ENCODE assay signal across 8 mouse cellular contexts in the genomic region with DNA sequence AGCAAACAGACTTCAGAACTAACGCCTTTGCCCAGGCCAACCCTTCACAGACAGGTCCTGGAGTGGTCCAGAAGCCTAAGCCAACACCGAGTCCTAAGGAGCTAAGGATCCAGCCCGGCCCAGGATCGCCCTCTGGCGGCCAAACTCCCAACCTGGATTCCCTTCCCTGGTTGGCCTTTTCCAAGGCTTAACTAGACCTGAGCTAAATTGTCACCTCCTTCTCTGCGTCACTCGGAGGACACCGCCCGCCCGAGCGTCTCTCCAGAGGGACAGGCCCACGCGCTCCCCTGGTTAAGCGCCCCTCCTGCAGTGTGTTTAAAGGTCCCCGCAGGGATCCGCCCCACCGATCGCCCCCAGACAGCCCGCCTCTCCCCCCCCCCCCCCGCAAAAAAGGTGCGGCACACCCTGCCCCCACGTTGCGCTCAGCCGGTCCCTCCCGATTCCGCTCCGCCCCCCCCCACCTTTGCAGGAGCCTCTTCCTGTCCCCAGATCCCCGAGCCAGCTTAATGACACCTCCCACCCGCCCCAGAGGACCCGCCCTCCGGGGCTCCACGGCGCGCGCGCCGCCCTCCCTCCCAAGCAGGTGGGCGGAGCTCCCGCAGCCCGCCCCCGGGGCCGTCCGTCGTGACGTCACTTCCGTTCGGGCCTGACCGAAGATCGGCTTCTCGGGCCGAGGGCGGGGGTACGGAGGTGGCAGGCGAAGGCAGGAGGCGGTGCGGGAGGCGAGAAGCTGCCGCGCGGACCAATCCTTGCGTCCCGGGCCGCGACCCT. TPM values are rescaled to one million over a fixed set of nuclear protein-coding genes. Genes with fewer than 3 reads are reported as not detected.
DNase-seq lines count a peak whose midpoint lies in the region; ATAC-seq and TF ChIP-seq lines count a peak whose summit lies in the region.

A gene (plus strand): TSS at position 633 of the 771 bp plus-strand sequence.

- WGBS in forebrain, embryonic 13.5 days = under 1% methylated on average over 49 of the region's 64 CpGs
- 1% methylated on average over 61 of the region's 64 CpGs for WGBS in large intestine, adult 2 months
- 1% methylated on average over 57 of the region's 64 CpGs for WGBS in liver, postnatal 0 days (ENCODE audit: insufficient replicate concordance)
- under 1% methylated on average over 45 of the region's 64 CpGs for WGBS in neural tube, embryonic 14.5 days

- H3K9me3 ChIP-seq in E14TG2a.4 (ENCODE audit: low read length) = no peaks in the 10 kb centered on the region
- H3K9me3 ChIP-seq in forebrain, embryonic 13.5 days (replicated peaks) = no peaks in the 10 kb centered on the region
- no peaks in the 10 kb centered on the region for H3K9me3 ChIP-seq in liver, postnatal 0 days (ENCODE audit: low read length)
- H3K9me3 ChIP-seq in neural tube, embryonic 14.5 days (ENCODE audit: control insufficient read depth, low read length) = no peaks in the 10 kb centered on the region

- intact Hi-C loops in heart, postnatal 10 days (cut with DNase I) = loop anchor here (1.0 to 2.0 kb wide), 4 partner anchors 14 to 78 kb away; a partner anchor contains a TSS

- peak; percentile 96 for ATAC-seq in forebrain, embryonic 13.5 days
- ATAC-seq in liver, postnatal 0 days = peak; percentile 87
- ATAC-seq in neural tube, embryonic 14.5 days (ENCODE audit: low read depth) = peak; percentile 95

- H3K27ac ChIP-seq in forebrain, embryonic 13.5 days = peak within 1 kb of the TSS; percentile 94
- H3K27ac ChIP-seq in liver, postnatal 0 days (ENCODE audit: low read depth) = peak within 1 kb of the TSS; percentile 95
- H3K27ac ChIP-seq in neural tube, embryonic 14.5 days (ENCODE audit: low read depth, low read length) = peak within 1 kb of the TSS; percentile 97

- H3K27me3 ChIP-seq in E14TG2a.4 (ENCODE audit: insufficient read depth, low read length) = no peaks in the 10 kb centered on the region
- no peaks in the 10 kb centered on the region for H3K27me3 ChIP-seq in forebrain, embryonic 13.5 days
- H3K27me3 ChIP-seq in liver, postnatal 0 days (ENCODE audit: insufficient read depth, low read length) = no peaks in the 10 kb centered on the region
- H3K27me3 ChIP-seq in neural tube, embryonic 14.5 days (ENCODE audit: control insufficient read depth, insufficient read depth, low read length) = no peaks in the 10 kb centered on the region

- DNase-seq in c-Kit-positive CD71-positive TER-119-positive erythroid progenitor cells, embryonic 14.5 days (ENCODE audit: low spot score) = peak; percentile 97
- peak; percentile 99 to 100 for DNase-seq in heart, postnatal 10 days
- peak; percentile 98 for DNase-seq in large intestine, adult 2 months (ENCODE audit: low read depth, low spot score)
- peak; percentile 99 for DNase-seq in liver, postnatal 0 days
- DNase-seq in testis, postnatal 10 days (ENCODE audit: low spot score) = peak; percentile 99

- peaks cover 59% of the 10 kb centered on the region for H3K4me1 ChIP-seq in E14TG2a.4 (replicated peaks; ENCODE audit: low read depth, low read length)
- H3K4me1 ChIP-seq in forebrain, embryonic 13.5 days = peaks cover 20% of the 10 kb centered on the region
- peaks cover 22% of the 10 kb centered on the region for H3K4me1 ChIP-seq in liver, postnatal 0 days (ENCODE audit: insufficient read depth)
- peaks cover 16% of the 10 kb centered on the region for H3K4me1 ChIP-seq in neural tube, embryonic 14.5 days (ENCODE audit: control insufficient read depth, insufficient read depth, low read length)

- H3K4me3 ChIP-seq in E14TG2a.4 (replicated peaks; ENCODE audit: low read length) = peak within 1 kb of the TSS; percentile 96
- peak within 1 kb of the TSS; percentile 92 for H3K4me3 ChIP-seq in forebrain, embryonic 13.5 days
- peak within 1 kb of the TSS; percentile 96 for H3K4me3 ChIP-seq in liver, postnatal 0 days (ENCODE audit: low read depth, low read length)
- peak within 1 kb of the TSS; percentile 94 for H3K4me3 ChIP-seq in neural tube, embryonic 14.5 days (ENCODE audit: low read depth, low read length)

- peaks cover 36% of the 10 kb centered on the region for H3K36me3 ChIP-seq in E14TG2a.4 (ENCODE audit: insufficient read depth, low read length)
- H3K36me3 ChIP-seq in forebrain, embryonic 13.5 days (ENCODE audit: poor library complexity, severe bottlenecking) = peaks cover 30% of the 10 kb centered on the region
- peaks cover 25% of the 10 kb centered on the region for H3K36me3 ChIP-seq in liver, postnatal 0 days (replicated peaks; ENCODE audit: insufficient read depth, low read length)
- H3K36me3 ChIP-seq in neural tube, embryonic 14.5 days (ENCODE audit: control insufficient read depth, insufficient read depth, low read length) = peaks cover 18% of the 10 kb centered on the region; the same call in 1 of the 2 replicates

- peak within 1 kb of the TSS; percentile 95 for H3K9ac ChIP-seq in forebrain, embryonic 13.5 days
- H3K9ac ChIP-seq in liver, postnatal 0 days (replicated peaks) = peak within 1 kb of the TSS; percentile 92
- H3K9ac ChIP-seq in neural tube, embryonic 14.5 days (replicated peaks; ENCODE audit: low read depth, low read length) = peak within 1 kb of the TSS; percentile 93

- peak; percentile 57; the same call in 1 of the 2 replicates for TF ChIP-seq EP300 in liver, postnatal 0 days (IDR thresholded peaks at IDR 0.05; ENCODE audit: low read depth)

- peak; percentile 94 for TF ChIP-seq CTCF in E14TG2a.4 (conservative IDR thresholded peaks at IDR 0.05; ENCODE audit: low read length)
- peak; percentile 99 for TF ChIP-seq CTCF in liver, postnatal 0 days (IDR thresholded peaks at IDR 0.05; ENCODE audit: low read depth)

- H3K4me2 ChIP-seq in forebrain, embryonic 13.5 days = peak within 1 kb of the TSS; percentile 87
- H3K4me2 ChIP-seq in liver, postnatal 0 days (ENCODE audit: low read depth, low read length) = peak within 1 kb of the TSS; percentile 86
- H3K4me2 ChIP-seq in neural tube, embryonic 14.5 days (ENCODE audit: low read depth, low read length) = peak within 1 kb of the TSS; percentile 91

RNA-seq across cellular contexts. Expression of the gene that starts here (rescaled TPM):
- polyA plus RNA-seq in forebrain, embryonic 13.5 days (2015; fragmentation: Nextera tagmentation; extraction: Ambion mirVana) = 398 and 409 TPM in 2 replicates
- total RNA-seq in heart, postnatal 10 days (2021) = 100 to 1,000 TPM; 231 to 236 TPM
- polyA plus RNA-seq in large intestine, adult 2 months (2012; rRNA removed) = 350 and 390 TPM in 2 replicates
- polyA plus RNA-seq in liver, postnatal 0 days (2015; fragmentation: Nextera tagmentation; extraction: Ambion mirVana) = 119 and 136 TPM in 2 replicates
- 560 and 584 TPM in 2 replicates for polyA plus RNA-seq in neural tube, embryonic 14.5 days (2014; fragmentation: Nextera tagmentation; extraction: Ambion mirVana)

Comparison
In these comparisons a context has a peak if more than half of its experiments do, and no peak if none do; other contexts are left out.
1. Peak in every context shown above with its lines: DNase-seq, ATAC-seq, H3K4me3 ChIP-seq and H3K27ac ChIP-seq.